Comparison of ENCODE assay signal across 11 mouse cellular contexts in the genomic region with DNA sequence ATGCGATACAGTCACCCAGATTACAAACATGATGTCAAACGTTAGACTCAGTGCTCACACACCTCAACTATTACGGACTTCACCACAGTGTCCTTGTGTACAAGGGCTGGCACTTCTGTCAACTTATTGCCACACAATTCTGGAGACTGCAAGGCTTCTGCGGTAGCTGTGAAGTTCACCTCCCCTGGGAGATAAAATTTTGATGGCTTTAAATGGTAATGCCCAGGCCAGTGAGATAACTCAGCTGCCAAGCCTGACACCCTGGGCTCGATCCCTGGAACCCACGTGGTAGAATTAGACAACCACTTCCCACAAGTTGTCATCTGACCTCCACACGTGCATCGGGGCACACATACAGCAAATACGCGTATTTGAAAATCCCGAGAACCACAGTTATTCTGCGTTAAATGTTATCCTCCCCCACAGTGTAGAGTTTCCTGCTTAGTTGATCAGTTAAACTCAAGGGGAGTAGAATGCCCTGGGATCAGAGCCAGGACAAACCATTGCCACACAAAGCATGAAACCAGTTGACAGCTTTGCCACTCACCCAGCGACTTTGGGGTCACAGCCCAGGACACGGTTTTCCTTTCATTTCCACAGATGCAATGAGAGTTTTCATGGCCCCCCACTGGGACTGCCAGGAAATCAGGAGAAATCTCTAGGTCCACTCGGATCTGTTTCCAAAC. TPM values are rescaled to one million over a fixed set of nuclear protein-coding genes. Genes with fewer than 3 reads are reported as not detected.
DNase-seq lines count a peak whose midpoint lies in the region; ATAC-seq lines count a peak whose summit lies in the region.
"Had no signal": no experiment of that assay in that cellular context is flagged by ENCODE, and none has a peak within 500 bp of the region (broad histone marks: within the 10 kb centered on the region; RNA-seq: fewer than 3 reads in every experiment).

No protein-coding gene starts in this region.

- peak; percentile 13 for DNase-seq in kidney, postnatal 10 days
- DNase-seq in kidney, adult 8-10 months = no peak
- peak; percentile 50 for DNase-seq in adipocyte (ENCODE audit: low spot score)
- peak; percentile 47 for DNase-seq in lung, postnatal 25 days (ENCODE audit: low spot score)
- no peak for DNase-seq in thymus, postnatal 25 days
- DNase-seq in gastrocnemius, postnatal 4 days (ENCODE audit: low spot score in 2 of 2) = no peak
- DNase-seq: cerebellum, postnatal 25 days had no signal

- 0 out of 2 replicates have a peak, but pooled peaks have one; percentile 42 for ATAC-seq in common myeloid progenitor, adult 5-6 weeks (replicated peaks; ENCODE audit: low read depth, poor library complexity, severe bottlenecking)
- ATAC-seq: CD4-positive, CD25-positive, alpha-beta regulatory T cell, adult 4 months had no signal

RNA-seq across cellular contexts. Expression of gene Pzp, which starts 31.7 kb away (rescaled TPM):
- total RNA-seq in common myeloid progenitor, adult 5-6 weeks (2017) = not detected in 2 replicates
- 1 to 10 TPM in 1 of 2 experiments, under 1 TPM in 1; 0.69 to 6.6 TPM for total RNA-seq in gastrocnemius, postnatal 4 days (2021)
- total RNA-seq: layer of hippocampus, adult 18-20 months; left cerebral cortex, adult 8-10 months had no signal

RNA-seq across cellular contexts. Expression of gene Fkbp4, which starts 56.3 kb away (rescaled TPM):
- total RNA-seq in common myeloid progenitor, adult 5-6 weeks (2017) = 331 and 387 TPM in 2 replicates
- 100 to 1,000 TPM in 1 of 2 experiments, 10 to 100 TPM in 1; 98.2 to 107 TPM for total RNA-seq in gastrocnemius, postnatal 4 days (2021)

Comparison
In these comparisons a context has a peak if more than half of its experiments do, and no peak if none do; other contexts are left out.
1. DNase-seq: peak in kidney, postnatal 10 days (single experiment), adipocyte (single experiment) and lung, postnatal 25 days (single experiment); none in kidney, adult 8-10 months (0 of 2), thymus, postnatal 25 days (single experiment) and gastrocnemius, postnatal 4 days (0 of 2).